Mouse (Mus musculus) E14TG2a.4 (cell line): ENCODE data around the gene Scimp.

Experiments
- CTCF ChIP-seq: conservative IDR thresholded peaks from 2 replicates; pipeline ENCODE4 v1.5.1; 2014; ENCODE audit warnings: low read length
- NANOG ChIP-seq: IDR thresholded peaks from 2 replicates; pipeline ENCODE4 v1.6.1; 2014; ENCODE audit warnings: borderline replicate concordance, low read length, mixed read lengths
- POU5F1 ChIP-seq: IDR thresholded peaks from 2 replicates; pipeline ENCODE4 v1.6.1; 2014; ENCODE audit warnings: low read length, borderline replicate concordance

DNA sequence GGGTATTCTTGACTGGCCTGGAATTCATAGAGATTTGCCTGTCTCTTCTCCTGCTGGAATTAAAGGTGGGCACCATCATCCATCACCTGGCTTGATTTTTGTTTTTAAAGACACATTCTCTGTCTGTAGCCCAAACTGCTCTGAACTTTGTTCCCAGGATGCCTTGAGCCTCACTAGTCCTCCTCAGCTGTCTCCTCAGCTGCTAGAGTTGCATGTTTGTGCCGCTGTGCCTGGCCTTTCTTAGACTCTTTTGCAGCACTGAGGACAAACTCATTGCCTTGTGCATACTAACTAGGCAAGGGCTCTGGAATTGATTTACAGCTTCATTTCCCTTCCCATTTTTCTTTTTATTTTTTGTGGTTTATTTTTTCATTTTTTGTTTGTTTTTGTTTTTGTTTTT, 48.0 kb upstream of the Scimp start:
- TF ChIP-seq CTCF: no peak
- TF ChIP-seq NANOG: no peak
- no peak for TF ChIP-seq POU5F1
